Mouse (Mus musculus): ENCODE data around the gene March6. TPM values are rescaled to one million over a fixed set of nuclear protein-coding genes. Genes with fewer than 3 reads are reported as not detected.

Gene March6
- total and polyA plus RNA-seq, 3 experiments: 32.3 to 121 (median 101) TPM

DNA sequence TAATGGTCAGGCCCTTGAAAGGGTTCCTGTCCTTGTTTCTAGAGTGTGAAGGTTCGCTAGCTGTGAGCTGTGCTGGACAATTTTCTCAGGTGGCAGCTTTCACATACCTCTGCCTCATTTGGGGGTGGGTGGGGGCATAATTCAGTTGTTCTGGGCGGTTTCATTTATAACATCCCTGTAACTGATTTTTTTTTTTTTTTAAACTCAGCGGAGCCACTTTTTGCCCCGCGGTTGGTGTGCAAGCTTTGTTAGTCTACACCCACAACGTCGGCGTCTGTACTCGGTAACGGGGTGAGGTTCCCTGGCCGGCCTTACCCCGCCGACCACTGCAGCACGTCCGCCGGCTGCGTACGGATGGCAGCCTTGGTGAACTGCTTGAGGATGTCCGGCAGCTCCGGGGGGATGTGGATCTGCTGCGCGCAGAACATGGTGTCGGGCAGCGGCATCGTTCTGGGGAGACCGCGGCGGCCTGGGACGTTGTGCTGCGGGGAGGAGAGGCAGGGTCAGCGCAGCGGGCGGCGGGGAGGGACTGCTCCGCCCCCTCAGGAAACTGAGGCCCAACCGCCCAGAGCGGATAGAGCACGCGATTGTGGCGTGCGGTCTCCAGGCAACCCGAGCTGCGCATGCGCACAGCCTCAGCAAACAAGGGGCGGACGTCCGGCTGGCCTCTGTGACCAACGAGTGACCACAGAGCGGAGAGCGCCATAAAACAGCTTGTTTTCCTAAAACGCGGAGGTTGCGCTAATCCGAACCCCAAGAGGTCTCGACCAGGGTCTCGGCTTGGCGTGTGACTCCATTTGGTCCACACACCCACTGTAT lies 77.5 kb downstream of the March6 start, which contains the start of gene Ropn1l:
Gene Ropn1l (minus strand): TSS at position 640 of the 819 bp plus-strand sequence.
- peak; percentile 86 for TF ChIP-seq POLR2A (IDR thresholded peaks at IDR 0.05; ENCODE audit: insufficient read depth, low read depth, low read length)
- peak; percentile 58; the same call in 1 of the 2 replicates for TF ChIP-seq EP300 (IDR thresholded peaks at IDR 0.05; ENCODE audit: insufficient read depth, low read depth, low read length)
- no peak for TF ChIP-seq CTCF (IDR thresholded peaks at IDR 0.05)
- intact Hi-C loops (cut with DNase I): loop anchor here (5.0 kb wide), 2 partner anchors 134 to 231 kb away; partner anchors contain the start of gene Dap
- Histone ChIP-seq H3K9ac (ENCODE audit: low read depth, low read length) (peak within 1 kb of the TSS; percentile 89), H3K79me2 (replicated peaks; ENCODE audit: control insufficient read depth, insufficient read depth, low read length) (no peaks in the 10 kb centered on the region), H3K4me1 (ENCODE audit: control insufficient read depth, insufficient read depth, low read length) (no peaks in the 10 kb centered on the region; the same call in 1 of the 2 replicates), H3K36me3 (ENCODE audit: control insufficient read depth, insufficient read depth, low read length) (no peaks in the 10 kb centered on the region), H3K27ac (peak within 1 kb of the TSS; percentile 74), H3K4me3 (peak within 1 kb of the TSS; percentile 64), H3K27me3 (ENCODE audit: control insufficient read depth, insufficient read depth, low read length) (no peaks in the 10 kb centered on the region)
- under 1% methylated on average over 57 of the region's 57 CpGs for WGBS
- peak; percentile 96 for DNase-seq

DNA sequence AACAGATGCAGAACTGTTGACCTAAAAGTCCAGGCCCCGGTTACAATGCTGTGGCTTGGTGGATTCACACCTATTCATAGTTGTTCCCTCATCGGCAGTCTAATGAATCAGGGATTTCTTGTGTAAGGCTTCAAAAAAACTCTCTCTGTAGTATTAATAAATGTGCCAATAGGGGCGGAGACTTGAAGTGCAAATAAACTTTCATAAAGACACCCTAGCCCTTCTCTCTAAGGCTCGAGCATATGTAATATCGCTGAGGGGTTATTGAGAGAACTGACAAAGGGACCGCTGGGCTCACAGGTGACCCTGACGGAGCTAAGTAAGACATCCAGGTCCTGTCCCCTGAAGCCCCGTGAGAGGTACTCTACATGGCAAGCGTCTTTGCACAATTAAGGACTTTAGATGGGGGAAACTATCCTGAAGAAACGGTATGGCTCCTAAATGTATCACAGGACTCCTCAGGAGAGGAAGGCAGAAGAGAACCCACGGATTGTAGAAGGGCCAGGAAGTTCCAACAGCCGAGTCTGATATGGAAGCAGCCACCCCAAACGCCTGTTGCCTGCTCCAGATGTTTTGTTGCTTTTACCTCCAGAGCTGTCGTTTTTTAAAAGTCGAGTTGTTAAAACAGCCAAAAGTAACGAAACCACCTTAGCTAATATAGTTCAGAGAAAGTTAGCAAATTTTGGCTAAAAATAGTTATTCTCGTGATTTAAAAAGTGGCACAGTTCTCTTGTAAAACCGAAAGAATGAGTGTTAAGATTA lies 78.3 kb downstream of the March6 start:
- no peaks in the 10 kb centered on the region for H3K36me3 ChIP-seq (ENCODE audit: control insufficient read depth, insufficient read depth, low read length)
- H3K27ac ChIP-seq: peak overlapping the region; percentile 58; the same call in 1 of the 2 replicates
- peak overlapping the region; percentile 64 for H3K4me3 ChIP-seq
- DNase-seq: no peak
- peak overlapping the region; percentile 89; the same call in 1 of the 2 replicates for H3K9ac ChIP-seq (ENCODE audit: low read depth, low read length)
- WGBS: 44% methylated on average over 18 of the region's 18 CpGs
- H3K27me3 ChIP-seq (ENCODE audit: control insufficient read depth, insufficient read depth, low read length): no peaks in the 10 kb centered on the region
- TF ChIP-seq POLR2A (IDR thresholded peaks at IDR 0.05; ENCODE audit: insufficient read depth, low read depth, low read length) (no peak), CTCF (IDR thresholded peaks at IDR 0.05) (no peak), EP300 (IDR thresholded peaks at IDR 0.05; ENCODE audit: insufficient read depth, low read depth, low read length) (no peak)
- intact Hi-C loops (cut with DNase I): loop anchor here (5.0 kb wide), 2 partner anchors 135 to 230 kb away; partner anchors contain the start of gene Dap
- H3K79me2 ChIP-seq (replicated peaks; ENCODE audit: control insufficient read depth, insufficient read depth, low read length): no peaks in the 10 kb centered on the region
- H3K4me1 ChIP-seq (ENCODE audit: control insufficient read depth, insufficient read depth, low read length): no peaks in the 10 kb centered on the region; the same call in 1 of the 2 replicates

DNA sequence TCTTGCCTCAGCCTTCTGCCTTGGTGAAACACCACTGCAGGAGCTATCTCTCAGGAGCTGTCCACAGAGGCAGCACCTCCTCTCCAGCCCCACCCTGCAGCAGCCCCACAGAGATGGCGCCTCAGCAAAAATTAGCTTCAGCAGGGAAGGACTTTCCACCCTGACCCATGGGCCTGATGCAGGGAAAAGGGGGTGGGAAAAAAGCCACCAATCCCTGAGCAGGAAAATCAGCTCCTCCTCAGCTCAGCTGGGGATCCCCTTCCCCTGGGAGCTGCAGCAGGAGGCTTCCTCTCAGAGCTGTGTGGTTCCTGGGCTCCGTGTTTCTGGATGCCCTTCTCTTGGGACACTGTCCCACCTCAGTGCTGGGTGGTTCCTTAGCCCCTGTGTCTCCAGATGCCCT lies 81.1 kb downstream of the March6 start:
- no peak for DNase-seq
- intact Hi-C loops (cut with DNase I): loop anchor here (5.0 kb wide), 2 partner anchors 138 to 227 kb away; partner anchors contain the start of gene Dap

DNA sequence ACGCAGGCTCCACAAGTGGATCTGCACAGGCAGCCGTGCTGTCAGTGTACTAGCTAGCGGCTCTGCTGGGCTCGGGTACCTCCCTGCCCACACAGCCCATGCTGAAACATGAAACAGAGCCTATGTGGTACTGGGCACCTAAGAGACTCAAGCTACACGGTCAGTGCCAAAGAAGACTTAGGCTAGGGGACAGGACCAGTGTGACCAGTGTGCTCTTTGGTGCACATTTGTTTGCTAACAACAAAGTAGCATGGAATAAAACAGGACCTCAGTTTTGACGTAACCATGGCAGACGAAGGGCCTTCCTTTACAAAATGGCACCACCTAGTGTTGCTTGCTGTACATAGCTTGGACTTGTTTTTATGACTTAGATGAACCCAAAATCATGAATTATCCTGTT lies 83.7 kb downstream of the March6 start:
- peak overlapping the region; percentile 48; the same call in 1 of the 2 replicates for H3K9ac ChIP-seq (ENCODE audit: low read depth, low read length)
- TF ChIP-seq POLR2A (IDR thresholded peaks at IDR 0.05; ENCODE audit: insufficient read depth, low read depth, low read length): no peak
- TF ChIP-seq CTCF (IDR thresholded peaks at IDR 0.05): peak; percentile 89
- TF ChIP-seq EP300 (IDR thresholded peaks at IDR 0.05; ENCODE audit: insufficient read depth, low read depth, low read length): 0 out of 2 replicates have a peak, but pooled peaks have one; percentile 23
- DNase-seq: peak in 1 of 2 experiments; percentile 36
- no peak overlapping the region for H3K27ac ChIP-seq
- H3K27me3 ChIP-seq (ENCODE audit: control insufficient read depth, insufficient read depth, low read length): no peaks in the 10 kb centered on the region
- intact Hi-C loops (cut with DNase I): loop anchor here (1.0 kb wide), 1 partner anchor 132 kb away; no protein-coding TSS in a partner anchor
- no peaks in the 10 kb centered on the region for H3K79me2 ChIP-seq (replicated peaks; ENCODE audit: control insufficient read depth, insufficient read depth, low read length)
- no peaks in the 10 kb centered on the region for H3K36me3 ChIP-seq (ENCODE audit: control insufficient read depth, insufficient read depth, low read length)
- WGBS: 37% methylated on average over 7 of the region's 7 CpGs
- H3K4me3 ChIP-seq: no peak overlapping the region
- peaks cover 4% of the 10 kb centered on the region for H3K4me1 ChIP-seq (ENCODE audit: control insufficient read depth, insufficient read depth, low read length)

More for the DNA sequence above, 81.1 kb downstream of the March6 start:
- 15% methylated on average over 2 of the region's 2 CpGs for WGBS
- no peak overlapping the region for H3K9ac ChIP-seq (ENCODE audit: low read depth, low read length)
- H3K4me1 ChIP-seq (ENCODE audit: control insufficient read depth, insufficient read depth, low read length): peaks cover 4% of the 10 kb centered on the region
- no peak overlapping the region for H3K27ac ChIP-seq
- no peaks in the 10 kb centered on the region for H3K27me3 ChIP-seq (ENCODE audit: control insufficient read depth, insufficient read depth, low read length)
- H3K36me3 ChIP-seq (ENCODE audit: control insufficient read depth, insufficient read depth, low read length): no peaks in the 10 kb centered on the region
- no peak overlapping the region for H3K4me3 ChIP-seq
- no peaks in the 10 kb centered on the region for H3K79me2 ChIP-seq (replicated peaks; ENCODE audit: control insufficient read depth, insufficient read depth, low read length)
- TF ChIP-seq POLR2A (IDR thresholded peaks at IDR 0.05; ENCODE audit: insufficient read depth, low read depth, low read length): no peak
- no peak for TF ChIP-seq EP300 (IDR thresholded peaks at IDR 0.05; ENCODE audit: insufficient read depth, low read depth, low read length)
- TF ChIP-seq CTCF (IDR thresholded peaks at IDR 0.05): no peak

DNA sequence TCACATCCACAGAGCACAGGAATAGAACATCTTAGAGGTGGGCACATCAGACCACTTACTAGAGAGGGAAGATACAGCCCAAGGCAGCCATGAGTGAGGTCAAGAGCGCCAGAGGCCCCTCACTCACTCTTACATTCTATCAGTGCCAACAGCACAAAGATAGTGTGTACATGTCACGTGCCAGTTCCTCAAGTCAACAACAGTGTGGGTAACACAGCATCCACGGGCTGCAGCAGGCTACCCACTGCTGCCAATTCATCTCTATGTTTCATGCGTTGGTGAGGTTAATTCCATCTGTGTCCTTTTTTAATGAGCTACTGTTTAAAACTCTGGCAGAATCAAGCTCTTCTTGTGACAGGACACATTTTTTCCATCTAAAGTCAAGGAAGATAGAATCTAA lies 88.2 kb downstream of the March6 start:
- TF ChIP-seq CTCF (IDR thresholded peaks at IDR 0.05): no peak
- TF ChIP-seq EP300 (IDR thresholded peaks at IDR 0.05; ENCODE audit: insufficient read depth, low read depth, low read length): no peak
- no peak for TF ChIP-seq POLR2A (IDR thresholded peaks at IDR 0.05; ENCODE audit: insufficient read depth, low read depth, low read length)
- no peaks in the 10 kb centered on the region for H3K27me3 ChIP-seq (ENCODE audit: control insufficient read depth, insufficient read depth, low read length)
- intact Hi-C loops (cut with DNase I): no loop called here
- DNase-seq: no peak
- H3K27ac ChIP-seq: no peak overlapping the region
- no peak overlapping the region for H3K9ac ChIP-seq (ENCODE audit: low read depth, low read length)
- no peak overlapping the region for H3K4me3 ChIP-seq
- WGBS: 87% methylated on average over 4 of the region's 4 CpGs
- H3K79me2 ChIP-seq (replicated peaks; ENCODE audit: control insufficient read depth, insufficient read depth, low read length): no peaks in the 10 kb centered on the region
- no peaks in the 10 kb centered on the region for H3K36me3 ChIP-seq (ENCODE audit: control insufficient read depth, insufficient read depth, low read length)
- H3K4me1 ChIP-seq (ENCODE audit: control insufficient read depth, insufficient read depth, low read length): peaks cover 4% of the 10 kb centered on the region

Data from heart, adult 2 months (tissue).